Mouse (Mus musculus) adrenal gland (tissue): Measurements from ENCODE around the gene Tnfsf10.
"Not testable (repeated sequence)": the region's sequence is repeated elsewhere in the genome, so short reads cannot be mapped to it uniquely, and the experiment has no call there.

Source experiments
- intact Hi-C: fragments of 180-260 bp; cut with DNase I; formaldehyde crosslinking; loops from one replicate; pipeline ENCODE4 v1.15.1; 2025
- long read RNA-seq, 2 experiments: library from polyadenylated mRNA; unstranded; transcript quantifications; one replicate each; pipeline ENCODE4 v2.0.0; 2020; ENCODE audit warnings: borderline replicate concordance in 1 of 2; ENCODE audit not compliant: insufficient replicate concordance in 1 of 2

The Tnfsf10 gene
- long read RNA-seq, experiment 1, full-length matches to known transcripts = 1 of 2 reads
- long read RNA-seq, experiment 1, partial matches to known transcripts = 0 of 2 reads
- long read RNA-seq, experiment 1, other reads (novel, unspliced or antisense) = 1 of 2 reads
- long read RNA-seq, experiment 2, full-length matches to known transcripts = 1 of 2 reads
- long read RNA-seq, experiment 2, partial matches to known transcripts = 0 of 2 reads
- long read RNA-seq, experiment 2, other reads (novel, unspliced or antisense) = 1 of 2 reads

DNA sequence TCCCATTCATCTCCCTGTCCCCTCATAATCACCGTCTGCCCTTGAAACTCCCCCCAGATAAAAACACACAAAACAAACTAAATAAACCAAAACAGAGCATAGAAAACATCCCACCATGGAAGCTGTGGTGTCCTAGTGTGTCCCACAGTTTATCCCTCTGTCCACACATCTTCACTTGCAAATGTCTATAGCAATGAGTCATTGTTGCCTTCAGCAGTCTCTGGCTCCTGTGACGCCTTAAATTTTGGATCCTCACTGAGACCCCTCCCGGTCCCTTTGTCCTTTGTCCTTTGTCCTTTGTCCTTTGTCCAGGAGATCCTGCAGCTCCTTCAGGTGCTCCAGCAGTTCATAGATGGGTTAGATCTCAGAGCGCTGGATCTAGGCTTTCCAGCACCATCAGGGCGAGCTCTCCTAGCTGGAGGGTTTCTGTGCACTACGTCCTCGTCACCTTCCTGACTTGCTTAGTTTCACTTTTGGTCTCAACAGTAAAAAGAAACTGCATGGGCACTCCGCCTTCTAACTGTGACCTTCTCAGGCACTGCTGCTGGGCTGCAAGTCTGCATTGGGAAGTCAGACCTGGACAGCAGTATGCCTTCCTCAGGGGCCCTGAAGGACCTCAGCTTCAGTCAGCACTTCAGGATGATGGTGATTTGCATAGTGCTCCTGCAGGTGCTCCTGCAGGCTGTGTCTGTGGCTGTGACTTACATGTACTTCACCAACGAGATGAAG, at the start of gene Tnfsf10:
Tnfsf10 (plus strand) TSS at position 470 of the 729 bp plus-strand sequence.
- intact Hi-C loops = no loop called here

DNA sequence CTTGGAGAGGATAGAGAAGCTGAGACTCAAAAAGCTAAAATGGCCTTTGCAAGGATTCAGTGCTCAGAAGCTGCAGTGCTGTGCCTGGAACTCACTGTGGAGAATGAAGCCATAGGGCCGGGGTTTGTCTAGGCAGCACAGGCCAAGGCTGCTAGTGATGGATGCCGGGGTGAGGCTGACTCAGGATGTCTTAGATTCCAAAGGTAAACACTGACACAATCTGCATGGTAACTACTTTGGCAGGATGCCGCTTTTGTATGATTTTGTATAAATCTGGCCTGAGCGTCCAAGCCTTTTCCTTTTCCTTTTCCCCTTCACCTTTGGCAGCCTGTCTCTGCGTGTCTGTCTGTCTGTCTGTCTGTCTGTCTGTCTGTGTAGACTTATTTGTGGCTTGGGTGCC, 49.5 kb upstream of the Tnfsf10 start:
- intact Hi-C loops = no loop called here

DNA sequence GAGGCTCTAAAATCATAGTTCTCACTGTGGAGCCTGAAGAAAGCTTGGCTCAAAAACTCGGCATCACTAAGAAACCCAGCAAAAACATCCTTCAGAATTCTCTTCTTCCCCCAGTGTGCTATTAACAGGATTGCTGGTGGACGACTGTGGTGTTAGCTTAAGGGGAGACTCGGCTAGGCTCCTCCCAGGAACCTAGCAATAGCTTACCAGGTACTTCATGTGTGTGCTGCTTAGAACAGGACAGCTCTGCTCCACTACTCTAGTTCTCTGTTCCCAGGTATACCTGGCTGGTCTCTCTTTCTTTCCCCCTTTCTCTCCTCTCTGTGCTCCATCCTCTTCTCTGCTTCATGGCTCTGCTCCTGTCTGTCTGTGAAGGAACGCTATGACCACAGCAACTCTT, 48.9 kb upstream of the Tnfsf10 start:
- intact Hi-C loops = no loop called here

DNA sequence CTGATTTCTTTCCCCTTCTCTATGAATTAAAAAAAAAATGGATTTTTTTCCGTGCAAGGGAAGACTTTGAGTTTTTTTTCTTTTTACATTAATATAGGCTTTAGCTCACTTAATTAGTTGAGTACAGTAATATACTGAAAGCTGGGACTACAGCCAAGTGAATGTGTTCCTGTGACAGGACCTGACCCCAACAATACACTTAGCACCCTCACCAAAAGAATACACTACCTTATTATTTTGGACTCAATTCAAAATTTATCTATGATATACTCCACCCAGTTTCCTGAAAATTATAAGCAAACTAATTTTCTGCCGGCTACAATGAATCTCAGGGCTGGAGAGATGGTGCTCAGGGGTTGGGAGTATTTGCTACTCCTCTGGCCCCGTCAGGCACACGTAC, 47.7 kb upstream of the Tnfsf10 start:
- intact Hi-C loops = no loop called here

DNA sequence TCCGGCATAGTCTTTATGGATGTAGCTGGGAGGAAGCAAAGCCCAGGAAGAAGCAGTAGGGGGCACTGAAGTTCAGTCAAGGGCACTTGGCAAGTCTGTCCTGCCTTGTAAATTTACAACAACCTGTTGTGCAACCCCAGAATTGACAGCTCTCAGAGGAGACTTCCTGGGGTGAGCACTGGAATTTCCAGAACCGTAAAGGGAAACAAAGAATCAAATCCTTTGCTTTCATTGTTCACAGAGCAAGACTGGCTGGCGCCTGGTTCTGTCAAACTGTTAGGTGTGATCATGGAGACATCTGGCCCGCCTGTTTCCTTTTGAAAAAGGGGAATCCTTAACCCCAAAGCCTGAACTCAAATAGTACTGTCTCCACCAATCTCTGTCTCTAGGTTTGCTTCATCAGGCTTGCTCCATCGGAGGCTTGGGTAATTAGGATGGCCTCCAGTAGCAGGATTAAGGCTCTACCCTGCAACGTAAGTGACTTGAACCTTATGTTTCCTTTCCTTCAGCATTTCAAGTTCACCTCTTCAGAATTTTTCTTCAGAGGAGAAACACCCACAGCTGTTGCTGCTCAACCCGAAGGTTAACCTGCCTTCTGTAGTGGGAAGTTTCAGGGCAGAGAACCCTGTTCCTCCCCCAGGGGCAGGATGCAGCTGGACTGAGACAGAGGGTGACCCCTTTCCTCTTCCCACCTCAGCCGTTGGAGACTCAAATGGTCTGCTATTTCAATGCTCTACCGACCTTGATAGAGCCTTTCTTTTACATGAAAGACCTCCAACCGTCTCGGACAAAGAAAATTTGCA, 46.5 kb upstream of the Tnfsf10 start:
- intact Hi-C loops = no loop called here

DNA sequence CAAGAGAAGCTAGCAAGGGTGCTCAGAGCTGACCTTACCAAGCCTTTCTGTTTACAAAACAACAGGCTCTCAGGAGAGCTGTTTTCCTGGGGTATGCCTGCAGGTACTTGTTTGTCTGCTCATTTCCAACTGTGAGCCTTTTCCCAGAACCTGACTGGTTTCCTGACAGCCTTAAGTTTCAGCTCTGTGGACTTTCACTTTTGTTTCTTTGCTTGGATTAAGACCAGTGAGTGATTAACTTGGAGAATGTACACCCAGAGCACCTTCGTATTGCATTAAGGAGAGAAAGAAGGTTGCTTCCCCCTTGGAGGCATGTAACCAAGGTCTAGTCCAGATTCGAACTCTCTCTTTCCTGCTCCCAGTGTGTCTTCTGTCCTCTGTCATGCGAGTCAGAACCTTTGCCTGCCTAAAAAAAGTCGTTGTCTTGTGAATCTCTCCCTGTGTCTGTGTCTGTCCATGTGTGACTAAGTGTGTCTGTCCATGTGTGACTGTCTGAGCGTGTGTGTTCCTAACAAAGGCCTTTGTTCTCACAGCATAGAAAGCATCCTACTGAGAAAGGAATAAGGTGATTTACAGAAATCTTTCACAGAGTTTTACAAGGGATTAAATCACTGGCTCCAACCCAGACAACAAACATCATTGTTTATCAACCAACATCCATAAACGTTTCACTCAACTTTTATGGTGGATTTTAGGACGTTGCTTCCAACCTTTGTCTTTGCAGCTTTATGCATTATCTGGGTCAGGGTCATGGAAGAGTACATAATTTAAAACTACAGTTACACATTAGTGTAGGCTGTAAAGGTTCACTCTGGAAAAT, 43.7 kb upstream of the Tnfsf10 start:
- intact Hi-C loops = no loop called here

DNA sequence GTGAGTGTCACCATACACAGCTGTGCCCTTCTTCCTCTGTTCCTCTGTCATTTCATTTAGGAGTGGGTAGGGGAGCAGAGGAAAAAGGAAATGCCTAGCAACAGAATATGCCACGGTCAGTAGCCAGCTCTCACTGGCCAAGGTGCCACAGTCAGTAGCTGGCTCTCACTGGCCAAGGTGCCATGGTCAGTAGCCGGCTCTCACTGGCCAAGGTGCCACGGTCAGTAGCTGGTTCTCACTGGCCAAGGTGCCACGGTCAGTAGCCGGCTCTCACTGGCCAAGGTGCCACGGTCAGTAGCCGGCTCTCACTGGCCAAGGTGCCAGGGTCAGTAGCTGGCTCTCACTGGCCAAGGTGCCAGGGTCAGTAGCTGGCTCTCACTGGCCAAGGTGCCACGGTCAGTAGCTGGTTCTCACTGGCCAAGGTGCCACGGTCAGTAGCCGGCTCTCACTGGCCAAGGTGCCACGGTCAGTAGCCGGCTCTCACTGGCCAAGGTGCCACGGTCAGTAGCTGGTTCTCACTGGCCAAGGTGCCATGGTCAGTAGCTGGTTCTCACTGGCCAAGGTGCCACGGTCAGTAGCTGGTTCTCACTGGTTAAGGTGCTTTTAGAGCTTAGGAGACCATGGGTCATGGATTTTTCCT, 37.4 kb upstream of the Tnfsf10 start:
- intact Hi-C loops = not testable (repeated sequence)

DNA sequence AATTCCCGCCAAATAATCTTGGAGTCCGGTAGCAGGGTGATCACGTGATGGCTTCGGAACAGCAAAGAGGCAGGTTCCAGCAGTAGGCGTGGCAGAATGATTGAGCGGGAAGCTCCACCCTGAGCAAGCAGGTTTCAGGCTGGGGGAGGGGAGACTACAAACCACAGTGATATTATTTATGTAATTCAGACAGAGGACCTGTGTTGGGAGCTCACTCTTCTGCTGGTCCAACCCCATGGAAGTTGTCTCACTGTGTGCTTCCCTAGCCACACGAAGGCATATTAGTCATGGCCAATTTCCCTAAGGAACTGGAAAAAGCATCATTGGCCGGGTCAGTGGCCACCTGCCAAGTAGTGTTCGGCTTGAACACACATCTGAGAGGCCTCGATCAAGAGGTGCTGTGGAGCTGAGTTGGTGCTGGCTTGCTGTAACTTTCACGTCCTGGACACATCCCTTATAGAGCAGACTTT, 36.5 kb upstream of the Tnfsf10 start:
- intact Hi-C loops = no loop called here

DNA sequence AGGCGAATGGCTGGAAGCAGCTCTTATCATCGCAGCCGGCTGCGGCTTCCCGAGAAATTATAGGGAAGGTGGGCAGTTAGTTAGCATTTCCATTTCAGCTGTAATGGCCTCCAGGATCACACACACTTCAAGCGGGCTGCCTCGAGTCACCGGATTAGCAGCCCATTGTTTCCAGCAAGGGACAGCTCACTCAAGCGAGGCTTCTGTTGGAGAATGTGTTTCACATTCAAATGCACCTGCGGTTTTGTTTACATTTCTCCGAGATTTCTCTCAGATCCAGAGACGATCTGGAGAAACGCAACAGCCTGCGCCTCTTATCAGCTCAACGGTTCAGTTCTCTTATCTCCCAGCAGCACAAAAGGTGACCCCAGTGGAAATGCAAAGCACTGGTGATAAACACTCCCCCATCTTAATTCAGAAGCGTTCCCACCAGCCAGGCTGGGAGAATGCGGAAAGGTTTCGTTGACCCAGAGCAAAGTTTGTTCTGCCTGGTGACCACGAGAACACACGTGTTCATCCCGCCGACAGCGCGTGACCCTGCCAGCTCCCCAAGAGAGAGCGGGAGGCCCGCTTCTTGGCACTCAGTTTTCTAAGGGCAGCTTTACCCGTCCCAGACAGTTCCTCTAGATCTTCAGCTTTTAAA, 33.6 kb upstream of the Tnfsf10 start:
- intact Hi-C loops = no loop called here

DNA sequence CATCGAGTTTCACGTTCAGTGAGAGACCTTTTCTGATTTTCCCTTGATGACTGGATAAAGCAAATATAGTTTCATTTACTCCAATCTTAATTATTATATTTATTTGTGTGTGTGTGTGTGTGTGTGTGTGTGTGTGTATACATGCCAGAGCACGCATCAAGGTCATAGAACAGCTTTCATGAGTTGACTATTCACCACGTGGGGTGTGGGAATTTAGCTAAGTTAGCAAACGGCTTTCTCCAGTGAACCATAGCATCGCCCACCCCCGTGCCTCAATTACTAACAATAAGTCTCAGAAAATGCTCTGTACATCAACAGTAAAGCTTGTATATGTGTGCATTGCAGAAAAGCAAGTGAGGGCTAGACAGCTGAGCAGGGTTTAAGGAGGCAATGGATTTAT, 33.0 kb upstream of the Tnfsf10 start:
- intact Hi-C loops = no loop called here

DNA sequence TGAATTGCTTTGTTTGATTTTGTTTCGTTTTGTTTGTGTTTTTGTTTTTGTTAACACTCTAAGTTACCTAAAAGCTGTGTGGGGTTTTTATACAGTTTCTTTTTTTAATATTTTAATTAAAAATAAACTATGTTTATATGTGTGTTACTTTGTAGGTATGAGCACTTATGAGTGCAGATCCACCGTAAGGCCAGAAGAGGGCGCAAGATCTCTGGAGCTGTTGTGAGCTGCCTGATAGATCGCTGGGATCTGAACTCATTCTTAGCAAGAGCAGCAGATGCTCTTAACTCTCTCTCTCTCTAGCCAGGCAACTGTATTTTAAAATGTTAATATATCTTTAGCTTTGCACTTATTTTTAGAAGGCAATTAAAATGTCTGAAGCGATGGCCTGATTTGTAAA, 32.6 kb upstream of the Tnfsf10 start:
- intact Hi-C loops = no loop called here

DNA sequence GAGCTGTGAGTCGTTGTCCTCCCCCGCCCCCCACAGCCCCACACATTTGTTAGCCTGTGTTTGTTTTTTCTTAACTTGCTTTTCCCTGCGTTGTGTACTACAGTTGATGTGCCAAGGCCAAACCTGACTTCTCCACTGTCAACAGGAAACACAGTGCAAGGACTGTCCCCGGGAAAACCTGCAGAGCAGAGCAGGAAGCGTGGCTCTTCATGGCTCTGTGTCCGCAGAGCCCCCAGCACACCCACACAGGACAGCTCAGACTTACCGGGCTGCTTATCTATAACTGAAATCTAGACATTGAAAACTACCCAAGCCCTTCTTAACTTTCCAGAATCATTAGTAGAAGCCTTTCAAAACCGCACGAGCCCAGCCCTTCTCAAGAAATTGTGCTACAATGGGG, 31.8 kb upstream of the Tnfsf10 start:
- intact Hi-C loops = no loop called here

DNA sequence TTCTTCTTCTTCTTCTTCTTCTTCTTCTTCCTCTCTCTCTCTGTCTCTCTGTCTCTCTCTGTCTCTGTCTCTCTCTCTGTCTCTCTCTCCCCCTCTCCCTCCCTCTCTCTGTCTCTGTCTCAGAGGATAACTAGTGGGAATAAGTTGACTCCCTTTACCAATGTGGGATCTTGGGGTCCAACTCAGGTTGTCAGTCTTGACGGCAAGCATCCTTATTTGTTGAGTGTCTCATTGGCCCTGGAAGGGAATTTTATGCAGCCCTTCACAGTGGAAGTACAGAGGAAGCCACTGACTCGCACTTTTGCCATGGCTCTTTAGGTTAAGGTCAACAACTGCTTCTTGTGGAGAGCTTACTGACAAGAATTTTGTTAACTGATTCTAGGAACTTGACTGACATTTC, 28.5 kb upstream of the Tnfsf10 start:
- intact Hi-C loops = no loop called here

DNA sequence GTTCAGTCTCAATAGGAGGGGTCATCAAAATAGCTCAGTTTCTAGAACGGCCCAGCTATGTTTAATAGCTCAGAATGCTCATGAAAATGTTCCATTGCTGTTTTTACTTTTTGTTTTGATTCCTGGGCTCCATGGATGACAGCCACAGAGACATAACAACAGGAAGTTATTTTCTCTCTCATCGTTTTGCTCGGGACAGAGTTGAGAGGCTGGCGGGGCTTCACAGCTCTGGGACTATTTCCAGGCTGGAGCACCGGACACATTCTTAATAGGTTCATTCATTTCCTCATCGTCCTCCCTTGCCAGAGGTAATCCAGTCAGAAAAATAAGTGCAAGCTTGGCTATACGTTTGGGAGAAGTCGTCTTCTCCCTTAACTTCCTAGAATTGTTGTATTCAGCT, 27.9 kb upstream of the Tnfsf10 start:
- intact Hi-C loops = no loop called here

DNA sequence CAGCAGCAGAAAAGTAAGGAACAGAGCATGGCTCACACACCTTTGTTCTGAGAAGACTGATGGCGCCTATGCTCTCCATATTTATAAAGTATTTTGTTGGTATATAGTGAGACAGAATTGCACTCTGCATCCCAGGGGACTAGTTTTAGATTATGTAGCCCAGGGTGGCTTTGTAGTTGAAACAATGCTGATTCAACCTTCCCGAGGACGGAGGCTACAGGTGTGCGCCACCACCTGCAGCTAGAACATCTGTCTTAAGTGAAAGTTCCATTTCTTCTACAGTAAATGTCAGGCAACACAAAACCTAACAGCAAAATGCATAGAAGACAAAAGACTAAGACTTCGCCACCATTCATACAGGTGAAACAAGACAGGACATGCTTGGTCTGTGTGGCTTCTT, 26.5 kb upstream of the Tnfsf10 start:
- intact Hi-C loops = no loop called here

DNA sequence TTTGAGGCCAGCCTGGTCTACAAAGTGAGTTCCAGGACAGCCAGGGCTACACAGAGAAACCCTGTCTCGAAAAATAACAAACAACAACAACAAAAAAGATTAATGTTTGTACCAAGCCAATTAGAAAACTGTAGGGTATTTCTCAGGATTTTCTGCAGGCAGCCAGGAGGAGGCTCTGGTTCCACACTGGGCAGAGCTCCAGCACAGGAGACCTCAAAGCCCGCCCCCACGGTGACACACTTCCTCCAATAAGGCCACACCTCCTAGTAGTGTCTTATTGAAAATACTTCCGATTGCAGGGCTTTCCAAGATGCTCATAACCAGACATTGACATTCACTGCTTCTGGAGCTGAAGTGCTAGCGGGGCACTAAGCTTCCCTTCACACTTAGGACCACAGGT, 25.9 kb upstream of the Tnfsf10 start:
- intact Hi-C loops = not testable (repeated sequence)

DNA sequence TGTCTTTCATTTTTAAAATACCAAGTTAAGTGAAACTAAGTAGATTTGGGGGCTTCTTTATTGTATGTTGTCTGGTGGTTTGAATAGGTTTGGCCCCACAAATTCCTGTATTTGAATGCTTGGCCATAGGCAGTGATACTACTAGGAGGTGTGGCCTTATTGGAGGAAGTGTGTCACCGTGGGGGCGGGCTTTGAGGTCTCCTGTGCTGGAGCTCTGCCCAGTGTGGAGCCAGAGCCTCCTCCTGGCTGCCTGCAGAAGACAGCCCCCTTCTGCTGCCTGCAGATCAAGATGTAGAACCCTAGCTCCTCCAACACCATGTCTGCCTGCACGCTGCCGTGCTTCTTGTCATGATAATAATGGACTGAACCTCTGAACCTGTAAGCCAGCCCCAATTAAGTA, 25.4 kb upstream of the Tnfsf10 start:
- intact Hi-C loops = not testable (repeated sequence)

DNA sequence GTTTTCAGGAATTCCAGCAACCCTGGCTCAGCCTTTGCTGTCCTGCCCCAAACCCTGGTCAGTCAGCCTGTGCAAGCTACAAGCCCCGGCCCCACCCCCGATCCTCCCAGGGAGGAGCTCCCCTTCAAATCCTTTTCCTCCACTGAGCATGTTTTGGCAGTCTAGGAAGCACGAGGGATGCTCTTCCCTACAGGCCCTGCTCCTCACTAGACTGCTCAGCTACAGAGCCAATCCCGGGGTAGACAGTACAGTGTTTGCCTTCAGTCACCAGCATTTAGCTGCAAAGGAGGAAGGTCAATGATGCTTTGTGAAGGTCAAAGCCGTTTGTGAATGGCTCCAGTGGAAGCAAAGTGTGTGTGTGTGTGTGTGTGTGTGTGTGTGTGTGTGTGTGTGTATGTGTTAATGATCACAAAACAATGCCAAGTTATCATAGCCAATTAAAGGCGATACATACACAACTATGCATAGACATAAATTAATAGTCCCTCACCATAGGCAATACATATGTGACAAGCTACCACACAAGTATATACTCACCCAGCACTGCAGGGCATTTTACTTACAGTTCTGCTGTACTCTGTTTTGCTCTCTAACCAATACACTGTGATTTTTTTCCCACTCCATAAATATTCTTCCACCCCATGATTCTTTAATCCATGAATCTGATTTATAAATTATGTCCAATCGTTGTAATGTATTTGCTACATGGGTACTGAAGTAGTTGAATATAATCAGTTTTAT, 23.0 kb upstream of the Tnfsf10 start:
- intact Hi-C loops = no loop called here

DNA sequence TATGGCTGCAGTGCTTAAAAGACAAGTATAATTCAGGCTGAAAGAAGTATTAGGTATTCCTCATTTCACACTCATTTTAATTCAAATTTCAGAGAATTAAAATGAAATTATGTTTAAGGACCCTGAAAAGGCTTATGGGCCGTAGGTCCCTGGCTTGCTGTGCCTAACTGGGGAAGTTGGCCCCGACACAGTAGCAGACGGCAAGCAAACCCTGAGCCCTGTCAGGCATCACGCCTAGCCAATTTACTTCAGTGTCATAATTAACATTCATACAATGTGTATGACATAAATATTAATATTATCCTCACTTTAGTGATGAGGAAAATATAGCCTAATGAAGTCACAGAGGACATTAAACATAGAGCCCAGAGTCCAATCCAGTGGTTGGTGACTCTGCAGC, 16.4 kb upstream of the Tnfsf10 start:
- intact Hi-C loops = no loop called here
